Mouse (Mus musculus) liver, embryonic 14.5 days (tissue): ENCODE measurements around the gene Ldha. TPM values are rescaled to one million over a fixed set of nuclear protein-coding genes. Genes with fewer than 3 reads are reported as not detected.
A peak's percentile ranks its signal among the peaks of the same experiment; 100 is the strongest.

ENCODE experiments used
- ATAC-seq: fragments of 200-750 bp; cut with Nextera tagmentation; 2 replicates; pipeline ENCODE4 v1.8.0; 2017; ENCODE audit warnings: moderate number of reproducible peaks, mild to moderate bottlenecking, moderate library complexity; ENCODE audit not compliant: insufficient read depth
- DNase-seq, 3 experiments: peaks; one replicate each; pipeline ENCODE4 v3.0.0-alpha.2; 2012 to 2013; ENCODE audit warnings: low read depth in 3 of 3, low spot score in 3 of 3
- H3K27ac ChIP-seq: fragments of 300-500 bp; sonication (generic); 2 replicates; pipeline ENCODE4 v1.5.1; 2014; ENCODE audit warnings: moderate library complexity, mild to moderate bottlenecking, control low read depth, inconsistent platforms
- H3K27me3 ChIP-seq: fragments of 300-500 bp; sonication (generic); 2 replicates; pipeline ENCODE4 v1.6.1; 2014; ENCODE audit warnings: mild to moderate bottlenecking, low read length, moderate library complexity; ENCODE audit not compliant: control insufficient read depth, insufficient read depth
- H3K36me3 ChIP-seq: fragments of 300-500 bp; sonication (generic); replicated peaks from 2 replicates; pipeline ENCODE4 v1.6.1; 2014; ENCODE audit warnings: low read depth; ENCODE audit not compliant: control insufficient read depth, insufficient read depth
- H3K4me1 ChIP-seq, 2 experiments: fragments of 200-500 bp in 1 of 2; fragments of 300-500 bp in 1 of 2; sonication (generic) in 1 of 2; replicated peaks; 2 replicates each; pipeline ENCODE4 v1.6.1; 2012 to 2014; ENCODE audit warnings: antibody characterized with exemption in 1 of 2, inconsistent platforms in 1 of 2, low read length in 1 of 2; ENCODE audit not compliant: control insufficient read depth in 2 of 2, insufficient read depth in 2 of 2
- H3K4me2 ChIP-seq: fragments of 300-500 bp; sonication (generic); 2 replicates; pipeline ENCODE4 v1.6.1; 2014; ENCODE audit warnings: low read depth, mild to moderate bottlenecking, control low read depth, moderate library complexity
- H3K4me3 ChIP-seq, 2 experiments: fragments of 200-500 bp in 1 of 2; fragments of 300-500 bp in 1 of 2; sonication (generic) in 1 of 2; 2 replicates each; pipeline ENCODE4 v1.5.1; 2012 to 2014; ENCODE audit warnings: low read depth in 2 of 2, low read length in 2 of 2, mild to moderate bottlenecking in 2 of 2, control low read depth in 1 of 2, inconsistent platforms in 1 of 2, moderate library complexity in 1 of 2; ENCODE audit not compliant: insufficient read depth in 1 of 2
- H3K9ac ChIP-seq: fragments of 300-500 bp; sonication (generic); replicated peaks from 2 replicates; pipeline ENCODE4 v1.6.1; 2014; ENCODE audit warnings: mild to moderate bottlenecking, control low read depth, moderate library complexity
- H3K9me3 ChIP-seq: fragments of 300-500 bp; sonication (generic); 2 replicates; pipeline ENCODE4 v1.6.1; 2016; ENCODE audit warnings: low read length, mixed read lengths; ENCODE audit not compliant: control insufficient read depth
- CTCF ChIP-seq: IDR thresholded peaks from 2 replicates; pipeline ENCODE4 v1.5.1; 2016; ENCODE audit warnings: antibody characterized with exemption, low read depth, control low read depth
- EP300 ChIP-seq: IDR thresholded peaks from 2 replicates; pipeline ENCODE4 v1.6.1; 2016; ENCODE audit warnings: antibody characterized with exemption, low read depth
- WGBS: fragments of 180-500 bp; shearing (Covaris S2); extraction: QIAGEN DNeasy Blood & Tissue Kit; methylation state at CpG from one replicate; pipeline ENCODE4 v1.1.7; 2014; ENCODE audit not compliant: insufficient replicate concordance; 5-methylcytosine and 5-hydroxymethylcytosine counted together
- polyA plus RNA-seq, 2 experiments: library from polyadenylated mRNA; depleted of rRNA in 1 of 2; stranded (reverse) in 1 of 2; unstranded in 1 of 2; fragments of >200 nt; fragmentation: Nextera tagmentation in 1 of 2; extraction: Ambion mirVana in 1 of 2; gene quantifications; 2 replicates each; pipeline versions ENCODE4 v1.2.1 to v1.2.3; 2012 to 2014

Gene Ldha
- polyA plus RNA-seq, 2 experiments: 356 to 1,104 TPM

DNA sequence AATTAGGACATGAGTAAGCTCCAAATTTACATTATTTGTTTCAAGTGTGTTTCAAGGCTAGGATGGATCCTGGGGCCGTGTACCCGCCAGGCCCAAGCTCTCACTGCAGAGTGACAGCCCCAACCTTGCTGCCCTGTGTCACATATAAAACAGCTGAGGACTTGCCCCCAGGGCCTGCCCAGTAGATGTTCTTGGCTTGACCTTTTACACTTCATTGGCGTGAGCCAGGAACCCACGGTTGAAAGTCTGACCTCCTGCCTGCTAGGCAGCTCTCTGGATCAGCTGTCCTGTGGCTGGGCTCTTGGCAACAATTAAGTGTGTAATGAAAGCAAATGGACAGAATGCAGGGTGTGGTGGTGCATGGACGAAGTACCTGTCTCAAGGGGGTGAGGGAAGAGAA, 8.0 kb downstream of the Ldha start:
- Histone ChIP-seq H3K27me3 (no peaks in the 10 kb centered on the region), H3K9ac (no peak overlapping the region), H3K36me3 (peaks cover 60% of the 10 kb centered on the region), H3K4me2 (no peak overlapping the region), H3K9me3 (no peaks in the 10 kb centered on the region), H3K4me3 (no peak overlapping the region), H3K27ac (no peak overlapping the region), H3K4me1 (peaks cover 0 to 15% of the 10 kb centered on the region in 2 experiments; a peak in 3 of 4 replicates)
- no peak for ATAC-seq
- TF ChIP-seq CTCF (no peak), EP300 (no peak)
- 81% methylated on average over 5 of the region's 5 CpGs for WGBS
- DNase-seq: no peak

DNA sequence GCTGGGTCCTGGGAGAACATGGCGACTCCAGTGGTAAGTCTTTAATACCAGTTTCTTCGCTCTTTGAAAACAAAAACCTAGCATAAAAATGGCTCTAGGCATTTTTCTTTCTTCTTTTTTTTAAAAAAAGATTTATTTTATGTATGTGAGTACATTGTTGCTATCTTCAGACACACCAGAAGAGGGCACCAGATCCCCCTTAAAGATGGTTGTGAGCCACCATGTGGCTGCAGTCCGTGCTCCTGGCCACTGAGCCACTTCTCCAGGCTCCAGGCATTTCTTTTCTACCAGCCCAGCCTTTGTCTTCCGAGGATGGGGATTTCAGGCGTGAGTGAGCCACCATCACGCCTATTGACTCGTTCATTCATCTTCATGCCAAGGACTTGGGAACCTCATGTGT, 9.8 kb downstream of the Ldha start:
- TF ChIP-seq CTCF (peak; percentile 32; the same call in 1 of the 2 replicates), EP300 (no peak)
- Histone ChIP-seq H3K27me3 (no peaks in the 10 kb centered on the region), H3K4me3 (no peak overlapping the region), H3K9me3 (no peaks in the 10 kb centered on the region), H3K27ac (no peak overlapping the region), H3K4me2 (no peak overlapping the region), H3K4me1 (peaks cover 0 to 6% of the 10 kb centered on the region in 2 experiments; a peak in 1 of 4 replicates), H3K9ac (no peak overlapping the region), H3K36me3 (peaks cover 71% of the 10 kb centered on the region)
- DNase-seq (no peak), ATAC-seq (no peak)
- 76% methylated on average over 7 of the region's 7 CpGs for WGBS

DNA sequence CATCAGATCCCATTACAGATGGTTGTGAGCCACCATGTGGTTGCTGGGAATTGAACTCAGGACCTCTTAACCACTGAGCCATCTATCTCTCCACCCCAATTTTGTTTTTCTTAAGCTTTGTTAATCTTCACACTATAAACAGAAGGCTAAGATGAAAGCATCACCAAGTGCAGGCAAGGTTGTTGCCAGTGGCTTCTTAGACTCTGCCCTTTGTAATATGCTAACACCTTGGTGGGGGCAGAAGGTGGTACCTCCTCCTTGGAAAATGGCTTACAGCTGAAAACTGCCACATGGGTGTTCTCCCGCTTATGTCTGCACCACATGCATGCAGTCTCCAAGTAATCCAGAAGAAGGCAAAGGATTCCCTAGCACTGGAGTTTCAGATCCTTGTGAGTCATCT, 11.4 kb downstream of the Ldha start:
- DNase-seq: no peak
- H3K36me3 ChIP-seq: peaks cover 69% of the 10 kb centered on the region
- no peak for TF ChIP-seq EP300
- TF ChIP-seq CTCF: no peak
- WGBS: 77% methylated on average over 1 of the region's 1 CpGs
- no peak overlapping the region for H3K9ac ChIP-seq
- no peak for ATAC-seq
- H3K4me3 ChIP-seq: no peak overlapping the region
- H3K4me1 ChIP-seq: 0 out of 4 replicates have a peak, but pooled peaks cover 0 to under 1% of the 10 kb centered on the region in 2 experiments
- no peaks in the 10 kb centered on the region for H3K9me3 ChIP-seq
- no peaks in the 10 kb centered on the region for H3K27me3 ChIP-seq
- no peak overlapping the region for H3K4me2 ChIP-seq
- H3K27ac ChIP-seq: no peak overlapping the region

DNA sequence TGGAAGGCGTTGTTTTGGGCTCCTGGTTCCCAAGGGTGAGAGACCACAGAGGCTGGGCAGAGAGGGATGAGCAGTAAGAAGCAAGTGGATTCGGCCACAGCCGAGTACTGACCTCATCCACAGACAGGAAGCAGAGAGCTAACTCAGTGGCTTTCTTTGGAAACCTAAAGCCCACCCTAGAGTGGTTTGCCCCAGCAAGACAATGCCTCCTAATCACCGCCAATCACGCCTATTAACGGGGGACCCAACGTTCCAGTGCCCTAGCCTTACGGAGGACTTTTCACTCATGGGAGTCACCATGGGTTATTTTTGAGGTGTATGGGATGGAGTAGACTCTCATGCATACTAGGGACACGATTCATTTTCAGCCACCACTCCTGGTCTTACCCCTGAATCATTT, 12.1 kb downstream of the Ldha start:
- 75% methylated on average over 9 of the region's 9 CpGs for WGBS
- Histone ChIP-seq H3K4me2 (no peak overlapping the region), H3K27ac (no peak overlapping the region)

DNA sequence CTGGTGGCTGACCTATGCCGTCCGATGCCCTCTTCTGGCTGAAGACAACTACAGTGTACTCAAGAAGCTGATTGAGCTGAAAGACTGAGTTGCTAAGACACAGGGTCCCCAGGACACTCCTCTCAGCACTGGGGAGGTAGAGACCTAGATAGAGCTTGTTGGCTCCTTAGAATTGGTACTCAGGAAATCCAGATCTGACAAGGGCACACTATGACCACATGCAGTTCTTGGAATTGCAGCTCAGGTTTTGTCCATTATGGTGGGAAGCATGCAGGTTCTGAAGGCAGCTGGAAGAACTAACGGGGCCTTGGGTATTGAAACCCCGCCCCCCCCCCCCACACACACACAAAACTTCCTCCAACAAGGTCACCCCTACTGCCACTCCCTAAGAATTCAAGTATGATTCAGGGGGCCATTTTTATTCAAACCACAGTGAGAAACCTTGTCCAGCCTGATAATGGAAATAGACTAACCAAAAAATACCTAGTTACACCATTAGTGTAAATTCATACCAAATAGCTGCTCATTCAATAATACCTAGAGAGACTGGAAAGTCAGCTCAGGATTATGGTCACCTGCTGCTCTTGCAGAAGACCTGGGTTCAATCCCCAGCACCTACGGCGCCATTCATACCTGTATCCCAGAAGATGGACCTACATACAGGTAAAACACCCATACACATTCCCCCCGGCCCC, 14.7 kb downstream of the Ldha start:
- H3K4me3 ChIP-seq: no peak overlapping the region
- no peaks in the 10 kb centered on the region for H3K4me1 ChIP-seq
- no peak overlapping the region for H3K4me2 ChIP-seq
- no peak for DNase-seq
- peak; percentile 26; the same call in 1 of the 2 replicates for ATAC-seq
- H3K9me3 ChIP-seq: no peaks in the 10 kb centered on the region
- H3K9ac ChIP-seq: no peak overlapping the region
- H3K27ac ChIP-seq: no peak overlapping the region
- peaks cover 39% of the 10 kb centered on the region for H3K36me3 ChIP-seq
- H3K27me3 ChIP-seq: no peaks in the 10 kb centered on the region
- TF ChIP-seq EP300 (no peak), CTCF (no peak)
- 63% methylated on average over 7 of the region's 7 CpGs for WGBS

More for the DNA sequence above, 12.1 kb downstream of the Ldha start:
- Histone ChIP-seq H3K36me3 (peaks cover 62% of the 10 kb centered on the region), H3K4me1 (no peaks in the 10 kb centered on the region), H3K9ac (no peak overlapping the region), H3K4me3 (no peak overlapping the region), H3K9me3 (no peaks in the 10 kb centered on the region), H3K27me3 (no peaks in the 10 kb centered on the region)
- ATAC-seq (no peak), DNase-seq (no peak)
- TF ChIP-seq EP300 (no peak), CTCF (no peak)
